Mouse (Mus musculus) cortical plate, adult 2 months (tissue): ENCODE data around the gene Mettl7a1.

Experiments used
- CTCF ChIP-seq: fragments of 200-500 bp; IDR thresholded peaks from 2 replicates; pipeline ENCODE4 v1.5.1; 2011; ENCODE audit warnings: mild to moderate bottlenecking, control low read depth, low read length; ENCODE audit not compliant: insufficient read depth; ENCODE audit errors: extremely low read depth
- POLR2A ChIP-seq: fragments of 200-500 bp; IDR thresholded peaks from 2 replicates; pipeline ENCODE4 v1.6.1; 2011; ENCODE audit warnings: mild to moderate bottlenecking, low read length, control low read depth; ENCODE audit not compliant: insufficient read depth; ENCODE audit errors: extremely low read depth

- TF ChIP-seq CTCF: no peak
- TF ChIP-seq POLR2A: no peak
Measured at GRCm38 (mm10) chr15:100306201-100306600, 2.3 kb downstream of the Mettl7a1 start.
